Mouse (Mus musculus): ENCODE measurements around the gene Deaf1. TPM values are rescaled to one million over a fixed set of nuclear protein-coding genes. Genes with fewer than 3 reads are reported as not detected.

Deaf1 gene
- 85.9 and 88.3 TPM in 2 replicates for polyA plus RNA-seq (2016; fragmentation: Nextera tagmentation; extraction: Ambion mirVana)

GRCm38 (mm10) chr7:141327469-141328372, at the start of gene Deaf1, which contains the start of gene Tmem80:
TSS of gene Deaf1 (minus strand) at chr7:141327690.
TSS of gene Tmem80 (plus strand) at chr7:141327739.
- Histone ChIP-seq H3K4me3 (peak within 1 kb of the TSS; percentile 69), H3K4me2 (replicated peaks) (peak within 1 kb of the TSS; percentile 97), H3K27me3 (no peaks in the 10 kb centered on the region), H3K27ac (replicated peaks) (peak within 1 kb of the TSS; percentile 98), H3K4me1 (peaks cover 33% of the 10 kb centered on the region), H3K9me3 (no peaks in the 10 kb centered on the region), H3K36me3 (peaks cover 21% of the 10 kb centered on the region), H3K9ac (replicated peaks) (peak within 1 kb of the TSS; percentile 83)
- under 1% methylated on average over 105 of the region's 105 CpGs for WGBS
- ATAC-seq (ENCODE audit: low FRiP score, low read depth) = peak; percentile 95

GRCm38 (mm10) chr7:141374399-141374798, 46.9 kb upstream of the Deaf1 start:
- H3K27me3 ChIP-seq = no peaks in the 10 kb centered on the region
- H3K9me3 ChIP-seq = no peaks in the 10 kb centered on the region
- no peaks in the 10 kb centered on the region for H3K36me3 ChIP-seq
- no peak overlapping the region for H3K4me3 ChIP-seq
- H3K4me1 ChIP-seq = no peaks in the 10 kb centered on the region; the same call in 1 of the 2 replicates
- no peak for ATAC-seq (ENCODE audit: low FRiP score, low read depth)
- H3K27ac ChIP-seq (replicated peaks) = no peak overlapping the region
- no peak overlapping the region for H3K4me2 ChIP-seq (replicated peaks)
- no peak overlapping the region for H3K9ac ChIP-seq (replicated peaks)

- Histone ChIP-seq H3K4me3 (no peak overlapping the region), H3K36me3 (no peaks in the 10 kb centered on the region), H3K27me3 (no peaks in the 10 kb centered on the region), H3K4me1 (no peaks in the 10 kb centered on the region; the same call in 1 of the 2 replicates), H3K9ac (replicated peaks) (no peak overlapping the region), H3K27ac (replicated peaks) (no peak overlapping the region), H3K4me2 (replicated peaks) (no peak overlapping the region), H3K9me3 (no peaks in the 10 kb centered on the region)
- WGBS = 40% methylated on average over 6 of the region's 6 CpGs
- no peak for ATAC-seq (ENCODE audit: low FRiP score, low read depth)
Observed at GRCm38 (mm10) chr7:141373611-141374010, 46.1 kb upstream of the Deaf1 start.

- H3K27me3 ChIP-seq = 0 out of 2 replicates have a peak, but pooled peaks cover 4% of the 10 kb centered on the region
- H3K9me3 ChIP-seq = no peaks in the 10 kb centered on the region
- H3K4me3 ChIP-seq = no peak overlapping the region
- 73% methylated on average over 6 of the region's 6 CpGs for WGBS
- no peak overlapping the region for H3K27ac ChIP-seq (replicated peaks)
- H3K4me1 ChIP-seq = no peaks in the 10 kb centered on the region; the same call in 1 of the 2 replicates
- ATAC-seq (ENCODE audit: low FRiP score, low read depth) = no peak
- no peak overlapping the region for H3K9ac ChIP-seq (replicated peaks)
- no peak overlapping the region for H3K4me2 ChIP-seq (replicated peaks)
- no peaks in the 10 kb centered on the region for H3K36me3 ChIP-seq
Observed at GRCm38 (mm10) chr7:141371942-141372595, 44.6 kb upstream of the Deaf1 start.

DNA sequence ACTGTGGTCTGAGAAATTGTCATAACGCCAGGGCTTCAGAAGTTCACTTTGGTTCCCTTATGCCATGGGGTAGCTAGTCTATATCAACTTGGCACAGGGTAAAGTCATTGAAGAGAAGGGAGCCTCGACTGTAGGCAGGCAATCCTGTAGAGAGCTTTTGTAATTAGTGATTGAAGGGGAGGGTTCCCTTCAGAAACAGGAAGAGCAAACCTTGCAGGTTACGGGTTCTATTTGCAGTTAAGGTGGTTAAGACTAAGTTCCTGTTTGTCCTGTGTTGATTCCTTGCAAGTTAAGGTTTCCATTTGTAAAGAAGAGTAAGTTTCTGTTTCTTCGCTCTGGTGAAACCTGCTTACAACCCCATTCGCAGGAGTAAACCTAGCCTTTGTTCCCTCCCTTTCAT, 42.4 kb upstream of the Deaf1 start:
- ATAC-seq (ENCODE audit: low FRiP score, low read depth) = no peak
- no peak overlapping the region for H3K9ac ChIP-seq (replicated peaks)
- WGBS = 72% methylated on average over 5 of the region's 5 CpGs

DNA sequence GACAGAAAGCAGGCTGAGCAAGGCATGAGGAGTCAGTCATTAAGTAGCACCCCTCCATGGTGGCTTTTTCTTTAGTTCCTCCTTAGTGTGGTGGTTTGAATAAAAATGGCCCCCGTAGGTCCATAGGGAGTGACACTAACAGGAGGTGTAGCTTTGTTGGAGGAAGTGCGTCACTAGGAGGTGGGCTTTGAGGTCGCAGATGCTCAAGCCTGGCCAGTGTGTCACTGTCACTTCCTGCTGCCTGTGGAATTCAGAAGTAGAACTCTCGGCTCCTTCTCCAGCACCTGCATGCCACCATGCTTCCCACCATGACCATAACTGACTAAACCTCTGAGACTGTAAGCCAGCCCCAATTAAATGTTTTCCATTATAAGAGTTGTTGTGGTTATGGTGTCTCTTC, 39.9 kb upstream of the Deaf1 start:
- Histone ChIP-seq H3K9me3 (no peaks in the 10 kb centered on the region), H3K4me2 (replicated peaks) (no peak overlapping the region), H3K27ac (replicated peaks) (no peak overlapping the region), H3K4me3 (no peak overlapping the region), H3K27me3 (peaks cover 22% of the 10 kb centered on the region), H3K36me3 (no peaks in the 10 kb centered on the region), H3K9ac (replicated peaks) (no peak overlapping the region), H3K4me1 (no peaks in the 10 kb centered on the region)
- 90% methylated on average over 4 of the region's 4 CpGs for WGBS
- ATAC-seq (ENCODE audit: low FRiP score, low read depth) = no peak

More for the DNA sequence above, 42.4 kb upstream of the Deaf1 start:
- H3K4me3 ChIP-seq = no peak overlapping the region
- no peaks in the 10 kb centered on the region for H3K36me3 ChIP-seq
- no peaks in the 10 kb centered on the region; the same call in 1 of the 2 replicates for H3K4me1 ChIP-seq
- 0 out of 2 replicates have a peak, but pooled peaks cover 4% of the 10 kb centered on the region for H3K27me3 ChIP-seq
- H3K4me2 ChIP-seq (replicated peaks) = no peak overlapping the region
- H3K9me3 ChIP-seq = no peaks in the 10 kb centered on the region
- H3K27ac ChIP-seq (replicated peaks) = no peak overlapping the region

- H3K4me1 ChIP-seq = peaks cover 4% of the 10 kb centered on the region; the same call in 1 of the 2 replicates
- peaks cover 45% of the 10 kb centered on the region for H3K27me3 ChIP-seq
- ATAC-seq (ENCODE audit: low FRiP score, low read depth) = no peak
- H3K4me2 ChIP-seq (replicated peaks) = no peak overlapping the region
- H3K36me3 ChIP-seq = no peaks in the 10 kb centered on the region
- H3K27ac ChIP-seq (replicated peaks) = no peak overlapping the region
- H3K4me3 ChIP-seq = no peak overlapping the region
- no peak overlapping the region for H3K9ac ChIP-seq (replicated peaks)
- H3K9me3 ChIP-seq = no peaks in the 10 kb centered on the region
- WGBS = 76% methylated on average over 3 of the region's 3 CpGs
Observed at GRCm38 (mm10) chr7:141365049-141365445, 37.6 kb upstream of the Deaf1 start.

GRCm38 (mm10) chr7:141364349-141365048, 37.0 kb upstream of the Deaf1 start:
- Histone ChIP-seq H3K36me3 (no peaks in the 10 kb centered on the region), H3K27me3 (peaks cover 46% of the 10 kb centered on the region), H3K9me3 (no peaks in the 10 kb centered on the region), H3K9ac (replicated peaks) (no peak overlapping the region), H3K4me3 (no peak overlapping the region), H3K4me2 (replicated peaks) (no peak overlapping the region), H3K4me1 (peaks cover 4% of the 10 kb centered on the region; the same call in 1 of the 2 replicates), H3K27ac (replicated peaks) (no peak overlapping the region)
- WGBS = 83% methylated on average over 5 of the region's 5 CpGs
- no peak for ATAC-seq (ENCODE audit: low FRiP score, low read depth)

- 55% methylated on average over 2 of the region's 2 CpGs for WGBS
- Histone ChIP-seq H3K36me3 (no peaks in the 10 kb centered on the region), H3K27ac (replicated peaks) (no peak overlapping the region), H3K9me3 (no peaks in the 10 kb centered on the region), H3K4me1 (peaks cover 4% of the 10 kb centered on the region; the same call in 1 of the 2 replicates), H3K4me2 (replicated peaks) (no peak overlapping the region), H3K27me3 (peaks cover 46% of the 10 kb centered on the region), H3K9ac (replicated peaks) (no peak overlapping the region), H3K4me3 (no peak overlapping the region)
- no peak for ATAC-seq (ENCODE audit: low FRiP score, low read depth)
Observed at GRCm38 (mm10) chr7:141363752-141364125, 36.2 kb upstream of the Deaf1 start.

DNA sequence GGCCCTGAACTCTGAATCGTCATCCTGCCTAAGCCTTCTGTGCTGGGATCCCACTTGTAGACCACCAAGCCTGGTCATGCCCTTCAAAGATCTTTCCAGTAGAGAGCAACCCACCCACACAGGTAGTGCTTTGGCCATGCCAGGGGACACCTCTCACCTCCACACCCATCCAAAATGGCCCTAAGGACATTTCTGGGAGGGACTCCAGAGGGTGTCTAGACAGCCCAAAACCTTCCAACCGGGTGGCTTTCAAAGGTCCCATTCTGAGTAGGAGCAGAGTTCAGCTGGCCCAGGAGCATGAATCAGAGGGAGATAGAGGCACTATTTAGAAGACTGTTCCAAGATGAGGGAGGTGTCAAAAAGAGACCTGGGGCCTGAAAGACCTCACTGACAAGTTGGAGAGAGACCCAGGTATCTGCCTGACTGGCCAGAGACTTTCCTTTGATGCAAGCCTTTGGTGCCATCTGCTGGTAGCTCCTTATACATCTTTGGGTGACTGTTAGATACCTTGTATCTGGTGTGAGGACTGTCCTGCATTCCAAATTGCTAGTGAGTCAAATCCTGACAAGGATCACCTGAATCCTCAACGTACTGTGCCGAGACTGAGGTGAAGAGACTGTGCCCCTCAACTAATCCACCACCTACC, 35.7 kb upstream of the Deaf1 start:
- no peak overlapping the region for H3K4me3 ChIP-seq
- peaks cover 46% of the 10 kb centered on the region for H3K27me3 ChIP-seq
- no peak overlapping the region for H3K4me2 ChIP-seq (replicated peaks)
- H3K4me1 ChIP-seq = peaks cover 4% of the 10 kb centered on the region; the same call in 1 of the 2 replicates
- H3K36me3 ChIP-seq = no peaks in the 10 kb centered on the region
- H3K9me3 ChIP-seq = no peaks in the 10 kb centered on the region
- ATAC-seq (ENCODE audit: low FRiP score, low read depth) = 0 out of 2 replicates have a peak, but pooled peaks have one; percentile 54
- no peak overlapping the region for H3K9ac ChIP-seq (replicated peaks)
- 47% methylated on average over 4 of the region's 4 CpGs for WGBS
- H3K27ac ChIP-seq (replicated peaks) = no peak overlapping the region

DNA sequence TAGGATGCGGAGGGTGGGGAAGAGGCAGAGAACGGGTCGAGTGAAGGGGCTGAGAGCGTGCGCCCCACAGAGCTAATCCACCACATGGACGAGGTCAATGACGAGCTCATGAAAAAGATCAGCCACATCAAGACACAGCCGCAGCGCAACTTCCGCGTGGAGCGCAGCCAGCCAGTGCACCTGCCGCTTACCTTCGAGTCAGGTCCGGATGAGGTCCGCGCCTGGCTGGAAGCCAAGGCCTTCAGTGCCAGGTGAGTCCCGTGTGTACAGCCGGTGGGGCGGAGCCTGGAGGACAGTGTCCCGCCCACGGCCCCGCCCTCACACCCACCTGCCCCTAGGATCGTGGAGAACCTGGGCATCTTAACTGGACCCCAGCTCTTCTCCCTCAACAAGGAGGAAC, 34.0 kb upstream of the Deaf1 start:
- Histone ChIP-seq H3K27ac (replicated peaks) (no peak overlapping the region), H3K9ac (replicated peaks) (no peak overlapping the region), H3K9me3 (no peaks in the 10 kb centered on the region), H3K4me2 (replicated peaks) (no peak overlapping the region), H3K36me3 (no peaks in the 10 kb centered on the region), H3K4me1 (peaks cover 4% of the 10 kb centered on the region; the same call in 1 of the 2 replicates), H3K4me3 (no peak overlapping the region), H3K27me3 (peaks cover 42% of the 10 kb centered on the region)
- ATAC-seq (ENCODE audit: low FRiP score, low read depth) = no peak
- WGBS = 16% methylated on average over 24 of the region's 24 CpGs
